Mouse (Mus musculus) olfactory bulb, adult 2 months (tissue): ENCODE data around the gene Hrh3.

Source experiments
- CTCF ChIP-seq: fragments of 200-500 bp; IDR thresholded peaks from 2 replicates; pipeline ENCODE4 v1.5.1; 2012; ENCODE audit warnings: low read depth, mild to moderate bottlenecking, low read length, moderate library complexity; ENCODE audit not compliant: insufficient read depth
- POLR2A ChIP-seq: fragments of 200-500 bp; IDR thresholded peaks from 2 replicates; pipeline ENCODE4 v1.6.1; 2012; ENCODE audit warnings: mild to moderate bottlenecking, low read depth, low read length, moderate library complexity; ENCODE audit not compliant: insufficient read depth

- TF ChIP-seq CTCF (no peak), POLR2A (no peak)
Observed at GRCm38 (mm10) chr2:180095711-180096110, 8.6 kb downstream of the Hrh3 start.
